Mouse (Mus musculus) central nervous system, embryonic 18 days (tissue): ENCODE measurements around the gene Eif4g3. TPM values are rescaled to one million over a fixed set of nuclear protein-coding genes. Genes with fewer than 3 reads are reported as not detected.

ENCODE experiments used
- polyA plus RNA-seq: library from polyadenylated mRNA; depleted of rRNA; stranded (reverse); fragments of >200 nt; gene quantifications from 2 replicates; pipeline ENCODE4 v1.2.3, GENCODE M21; 2012; rRNA removed

The Eif4g3 gene
- polyA plus RNA-seq, result 140 and 146 TPM in 2 replicates

DNA sequence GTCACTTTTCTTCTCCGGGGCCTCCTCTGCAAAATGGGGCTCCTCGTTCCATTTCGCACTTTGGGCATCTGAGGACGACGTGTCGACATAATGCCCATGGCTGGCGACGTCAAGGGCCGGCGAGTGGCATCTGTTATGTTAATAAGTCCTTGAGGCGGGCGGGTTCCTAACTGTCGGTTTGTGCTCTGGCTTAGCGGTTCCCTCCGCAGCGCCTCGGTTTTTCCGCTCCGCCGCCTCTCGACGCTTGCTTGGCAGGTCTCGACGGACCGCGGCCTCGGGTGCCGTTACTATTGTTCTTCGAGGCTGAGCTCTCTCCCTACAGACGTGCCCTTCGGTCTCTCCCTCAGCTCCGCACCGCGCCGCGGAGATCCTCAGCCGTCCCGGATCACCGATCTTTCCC lies at the start of gene Eif4g3:
Gene Eif4g3, plus strand, starts transcription at position 133 of the 400 bp plus-strand sequence.

DNA sequence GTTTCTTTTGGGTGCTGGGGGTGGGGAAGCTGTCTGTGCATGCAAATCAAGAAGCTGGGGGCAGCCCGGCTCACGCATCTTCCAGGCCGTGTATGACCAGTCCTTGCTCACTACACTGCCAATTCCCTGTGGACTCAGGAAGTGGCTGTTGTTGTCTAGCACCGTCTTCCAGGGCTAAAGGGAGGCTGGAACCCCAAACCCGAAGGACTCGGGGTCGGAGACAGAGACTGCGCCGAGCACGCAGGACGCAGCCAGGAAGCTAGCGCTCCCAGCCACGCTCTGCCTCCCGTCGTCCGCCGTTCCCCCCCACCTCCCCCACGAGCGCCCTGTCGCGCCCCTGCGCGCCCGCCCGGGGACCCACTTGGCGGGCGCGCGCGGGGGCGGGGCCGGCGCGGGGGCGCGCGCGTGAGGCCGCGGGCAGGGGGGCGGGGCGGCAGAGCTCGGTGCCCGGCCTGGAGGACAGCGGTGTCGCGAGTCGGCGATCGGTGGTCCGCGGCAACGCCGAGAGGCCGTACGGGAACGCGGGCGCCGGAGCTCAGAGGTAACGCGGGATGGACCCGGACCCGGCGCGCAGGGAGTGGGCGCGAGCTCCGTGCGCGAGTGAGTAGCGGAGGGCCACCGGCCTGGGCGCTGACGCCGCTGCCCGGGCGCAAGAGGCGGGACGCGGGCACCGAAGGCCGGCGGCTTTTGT lies 223.5 kb downstream of the Eif4g3 start, which contains the start of gene Hp1bp3:
Gene Hp1bp3, plus strand, starts transcription at position 97 of the 691 bp plus-strand sequence.

DNA sequence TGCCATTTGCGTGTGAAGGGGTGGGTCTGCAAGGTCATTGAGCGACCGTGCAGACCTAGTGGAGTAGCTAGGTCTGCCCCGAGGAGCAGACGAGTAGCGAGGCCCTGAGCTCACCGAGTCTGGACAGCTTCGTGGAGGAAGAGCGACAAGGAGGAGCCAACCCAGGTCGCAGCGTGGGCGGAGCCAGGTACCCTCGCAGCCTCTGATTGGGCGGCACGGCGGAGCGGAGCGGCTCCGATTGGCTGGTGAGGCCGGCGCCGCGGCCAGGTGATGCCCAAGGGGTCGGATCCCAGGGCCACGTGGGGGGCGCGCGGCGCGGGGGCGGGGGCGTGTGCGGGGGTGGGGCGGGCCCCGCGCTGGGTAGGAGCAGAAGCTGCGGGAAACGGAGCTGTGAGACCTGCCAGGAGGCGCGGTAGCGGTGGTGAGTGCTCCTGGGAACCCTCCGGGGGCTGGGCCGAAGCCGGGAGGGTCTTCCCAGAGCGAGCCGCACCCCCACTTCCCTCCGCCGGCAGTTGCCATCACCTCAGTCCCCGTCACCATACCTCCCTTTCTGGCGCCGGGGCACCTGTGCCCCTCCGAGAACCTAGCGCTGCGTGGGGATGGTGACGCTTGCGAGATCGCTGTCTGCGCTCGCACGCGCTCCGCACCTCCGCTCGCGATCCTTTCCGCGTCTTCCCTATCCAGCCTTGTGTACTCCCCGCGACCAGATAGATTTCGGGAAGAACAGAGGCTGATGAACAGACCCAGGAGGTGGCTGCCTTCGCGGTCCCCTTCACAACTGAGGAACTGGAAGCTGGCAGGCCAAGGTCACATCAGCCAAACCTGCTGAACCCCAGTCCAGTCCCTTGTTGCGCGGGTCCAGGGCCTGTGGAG lies 257.5 kb downstream of the Eif4g3 start, which contains the start of the genes Sh2d5 and Kif17:
Gene Sh2d5, plus strand, starts transcription at position 316 of the 873 bp plus-strand sequence.
Gene Kif17, plus strand, starts transcription at position 348 of the 873 bp plus-strand sequence.

Other genes starting within 250 kb of the Eif4g3 start
- 7.4 and 17.3 TPM in 2 replicates for gene Alpl, start 196.6 kb upstream of the Eif4g3 start, polyA plus RNA-seq
- 9.8 and 10.0 TPM in 2 replicates for gene Ece1, start 130.8 kb upstream of the Eif4g3 start, polyA plus RNA-seq
- gene Hp1bp3, start 223.3 kb downstream of the Eif4g3 start, polyA plus RNA-seq, result 186 and 197 TPM in 2 replicates